Mouse (Mus musculus): ENCODE data around the gene Hgd. TPM values are rescaled to one million over a fixed set of nuclear protein-coding genes. Genes with fewer than 3 reads are reported as not detected.

Gene Hgd
- polyA plus RNA-seq, 1 experiment from 2014 or later = 2.7 TPM

DNA sequence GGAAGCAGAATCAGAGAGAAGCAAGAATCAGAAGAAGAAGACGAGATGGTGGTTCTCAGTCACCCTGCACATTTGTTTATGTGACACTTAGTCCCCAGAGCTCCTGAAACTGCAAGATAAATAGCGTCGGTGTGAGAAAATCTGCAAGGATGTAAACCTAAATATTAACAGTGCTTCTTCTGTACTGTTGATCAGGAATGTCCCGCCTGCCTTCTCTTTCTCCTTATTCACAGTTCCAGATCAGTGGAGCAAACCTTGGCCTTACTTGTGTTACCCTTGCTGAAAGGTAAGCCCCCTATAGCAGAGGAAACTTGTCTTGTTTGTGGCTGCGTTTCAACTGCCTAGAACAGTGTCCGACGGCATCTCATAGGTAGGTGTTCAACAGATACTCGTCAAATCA lies 97.6 kb downstream of the Hgd start:
- Histone ChIP-seq H3K36me3 (ENCODE audit: control insufficient read depth, insufficient read depth) (no peaks in the 10 kb centered on the region), H3K27me3 (replicated peaks; ENCODE audit: control insufficient read depth, insufficient read depth, low read length) (no peaks in the 10 kb centered on the region), H3K4me3 (ENCODE audit: low read depth, low read length) (no peak overlapping the region), H3K9ac (ENCODE audit: low read depth, low read length) (no peak overlapping the region), H3K27ac (ENCODE audit: low read depth, low read length) (no peak overlapping the region), H3K4me2 (replicated peaks; ENCODE audit: low read depth) (no peak overlapping the region), H3K4me1 (replicated peaks; ENCODE audit: control insufficient read depth, insufficient read depth, low read length) (no peaks in the 10 kb centered on the region), H3K9me3 (ENCODE audit: control insufficient read depth) (no peaks in the 10 kb centered on the region)
- ATAC-seq = no peak
- TF ChIP-seq CTCF (IDR thresholded peaks at IDR 0.05; ENCODE audit: low read depth) = no peak
- 83% methylated on average over 8 of the region's 8 CpGs for WGBS

DNA sequence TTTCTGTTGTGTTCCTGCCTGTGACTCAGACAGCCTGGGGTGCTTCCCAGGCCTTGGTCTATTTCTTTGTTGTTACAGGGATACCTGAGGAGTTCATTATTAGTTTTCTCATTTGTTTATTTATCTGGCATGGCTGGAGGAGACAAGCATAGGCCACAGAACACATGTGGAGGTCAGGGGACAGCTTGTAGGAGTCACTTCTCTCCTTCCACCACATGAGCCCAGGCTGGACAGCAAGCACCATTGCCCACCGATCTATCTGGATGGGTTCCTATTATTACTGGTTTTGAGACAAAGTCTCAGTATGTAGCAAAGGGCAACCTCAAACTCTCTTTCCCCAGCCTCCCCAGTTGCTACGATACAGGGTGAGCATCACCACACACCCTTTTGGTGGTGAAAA lies 100.3 kb downstream of the Hgd start:
- no peaks in the 10 kb centered on the region for H3K27me3 ChIP-seq (replicated peaks; ENCODE audit: control insufficient read depth, insufficient read depth, low read length)
- ATAC-seq = no peak
- H3K9me3 ChIP-seq (ENCODE audit: control insufficient read depth) = no peaks in the 10 kb centered on the region
- H3K36me3 ChIP-seq (ENCODE audit: control insufficient read depth, insufficient read depth) = no peaks in the 10 kb centered on the region
- H3K4me1 ChIP-seq (replicated peaks; ENCODE audit: control insufficient read depth, insufficient read depth, low read length) = no peaks in the 10 kb centered on the region
- no peak overlapping the region for H3K4me3 ChIP-seq (ENCODE audit: low read depth, low read length)
- WGBS = 81% methylated on average over 2 of the region's 2 CpGs
- no peak overlapping the region for H3K4me2 ChIP-seq (replicated peaks; ENCODE audit: low read depth)
- no peak for TF ChIP-seq CTCF (IDR thresholded peaks at IDR 0.05; ENCODE audit: low read depth)
- no peak overlapping the region for H3K9ac ChIP-seq (ENCODE audit: low read depth, low read length)
- H3K27ac ChIP-seq (ENCODE audit: low read depth, low read length) = no peak overlapping the region

DNA sequence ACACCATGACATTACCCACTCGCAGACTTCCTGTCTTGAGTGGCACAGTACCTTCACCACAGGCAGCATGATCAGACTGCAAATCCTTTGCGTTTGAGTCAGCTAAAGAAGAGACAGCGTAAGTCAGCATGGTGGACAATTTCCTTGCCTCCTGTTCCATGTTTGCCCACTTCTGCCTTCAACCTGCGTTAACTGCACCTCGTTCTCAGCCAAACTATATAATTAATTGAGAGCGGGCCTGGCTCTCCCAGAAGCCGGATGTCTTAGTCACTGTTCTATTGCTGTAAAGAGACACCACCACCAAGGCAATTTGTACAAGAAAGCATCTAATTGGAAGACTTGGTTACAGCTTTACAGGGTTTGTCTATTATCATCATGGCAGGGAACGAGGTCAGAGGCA lies 100.9 kb downstream of the Hgd start:
- no peak for TF ChIP-seq CTCF (IDR thresholded peaks at IDR 0.05; ENCODE audit: low read depth)
- no peaks in the 10 kb centered on the region for H3K4me1 ChIP-seq (replicated peaks; ENCODE audit: control insufficient read depth, insufficient read depth, low read length)
- no peak overlapping the region for H3K9ac ChIP-seq (ENCODE audit: low read depth, low read length)
- H3K27me3 ChIP-seq (replicated peaks; ENCODE audit: control insufficient read depth, insufficient read depth, low read length) = no peaks in the 10 kb centered on the region
- H3K27ac ChIP-seq (ENCODE audit: low read depth, low read length) = no peak overlapping the region
- no peak overlapping the region for H3K4me3 ChIP-seq (ENCODE audit: low read depth, low read length)
- no peak overlapping the region for H3K4me2 ChIP-seq (replicated peaks; ENCODE audit: low read depth)
- H3K9me3 ChIP-seq (ENCODE audit: control insufficient read depth) = no peaks in the 10 kb centered on the region
- ATAC-seq = no peak
- 76% methylated on average over 8 of the region's 8 CpGs for WGBS
- H3K36me3 ChIP-seq (ENCODE audit: control insufficient read depth, insufficient read depth) = no peaks in the 10 kb centered on the region

Other genes with a start within 250 kb of the Hgd start
- gene Stxbp5l, start 195.2 kb upstream of the Hgd start, polyA plus RNA-seq (2015; fragmentation: Nextera tagmentation; extraction: Ambion mirVana) = 0.95 and 1.5 TPM in 2 replicates
- gene Gtf2e1, start 40.4 kb upstream of the Hgd start, polyA plus RNA-seq (2015; fragmentation: Nextera tagmentation; extraction: Ambion mirVana) = 9.7 and 10.6 TPM in 2 replicates
- gene Rabl3, start 40.3 kb upstream of the Hgd start, polyA plus RNA-seq (2015; fragmentation: Nextera tagmentation; extraction: Ambion mirVana) = 25.6 and 27.4 TPM in 2 replicates
- 117 and 120 TPM in 2 replicates for gene Ndufb4, start 74.3 kb downstream of the Hgd start, polyA plus RNA-seq (2015; fragmentation: Nextera tagmentation; extraction: Ambion mirVana)
- gene Fstl1, start 196.7 kb downstream of the Hgd start, polyA plus RNA-seq (2015; fragmentation: Nextera tagmentation; extraction: Ambion mirVana) = 125 and 139 TPM in 2 replicates